Mouse (Mus musculus): ENCODE results near the gene Mylk. TPM values are rescaled to one million over a fixed set of nuclear protein-coding genes. Genes with fewer than 3 reads are reported as not detected.

Gene Mylk
- polyA plus RNA-seq, 1 experiment from 2014 or later = 562 TPM

- no peak for ATAC-seq
- 42% methylated on average over 2 of the region's 2 CpGs for WGBS
- H3K27me3 ChIP-seq (replicated peaks; ENCODE audit: control insufficient read depth, insufficient read depth, low read length) = no peaks in the 10 kb centered on the region
- peaks cover 87% of the 10 kb centered on the region for H3K36me3 ChIP-seq (ENCODE audit: control insufficient read depth, insufficient read depth)
- no peak overlapping the region for H3K4me3 ChIP-seq (ENCODE audit: low read depth, low read length)
- no peak overlapping the region for H3K9ac ChIP-seq (ENCODE audit: low read depth, low read length)
- TF ChIP-seq CTCF (IDR thresholded peaks at IDR 0.05; ENCODE audit: low read depth) = peak; percentile 65
- H3K4me1 ChIP-seq (replicated peaks; ENCODE audit: control insufficient read depth, insufficient read depth, low read length) = no peaks in the 10 kb centered on the region; the same call in 1 of the 2 replicates
- H3K4me2 ChIP-seq (replicated peaks; ENCODE audit: low read depth) = no peak overlapping the region
- H3K9me3 ChIP-seq (ENCODE audit: control insufficient read depth) = no peaks in the 10 kb centered on the region
- H3K27ac ChIP-seq (ENCODE audit: low read depth, low read length) = no peak overlapping the region
These were observed 230.5 kb downstream of the Mylk start for GRCm38 (mm10) chr16:34975544-34975943.

GRCm38 (mm10) chr16:34976630-34977029 is 231.6 kb downstream of the Mylk start:
- 81% methylated on average over 13 of the region's 13 CpGs for WGBS
- peaks cover 86% of the 10 kb centered on the region for H3K36me3 ChIP-seq (ENCODE audit: control insufficient read depth, insufficient read depth)
- no peak overlapping the region for H3K4me3 ChIP-seq (ENCODE audit: low read depth, low read length)

GRCm38 (mm10) chr16:34978018-34978417 is 233.0 kb downstream of the Mylk start:
- H3K9me3 ChIP-seq (ENCODE audit: control insufficient read depth) = no peaks in the 10 kb centered on the region
- no peak for ATAC-seq
- TF ChIP-seq CTCF (IDR thresholded peaks at IDR 0.05; ENCODE audit: low read depth) = no peak
- 92% methylated on average over 7 of the region's 7 CpGs for WGBS
- H3K4me3 ChIP-seq (ENCODE audit: low read depth, low read length) = no peak overlapping the region
- no peak overlapping the region for H3K9ac ChIP-seq (ENCODE audit: low read depth, low read length)
- H3K36me3 ChIP-seq (ENCODE audit: control insufficient read depth, insufficient read depth) = peaks cover 93% of the 10 kb centered on the region
- H3K4me2 ChIP-seq (replicated peaks; ENCODE audit: low read depth) = no peak overlapping the region
- no peaks in the 10 kb centered on the region for H3K4me1 ChIP-seq (replicated peaks; ENCODE audit: control insufficient read depth, insufficient read depth, low read length)
- no peaks in the 10 kb centered on the region for H3K27me3 ChIP-seq (replicated peaks; ENCODE audit: control insufficient read depth, insufficient read depth, low read length)
- H3K27ac ChIP-seq (ENCODE audit: low read depth, low read length) = no peak overlapping the region

More at GRCm38 (mm10) chr16:34976630-34977029, 231.6 kb downstream of the Mylk start:
- peak; percentile 79 for TF ChIP-seq CTCF (IDR thresholded peaks at IDR 0.05; ENCODE audit: low read depth)
- H3K9ac ChIP-seq (ENCODE audit: low read depth, low read length) = no peak overlapping the region
- no peaks in the 10 kb centered on the region; the same call in 1 of the 2 replicates for H3K4me1 ChIP-seq (replicated peaks; ENCODE audit: control insufficient read depth, insufficient read depth, low read length)
- no peak for ATAC-seq
- no peak overlapping the region for H3K27ac ChIP-seq (ENCODE audit: low read depth, low read length)
- H3K9me3 ChIP-seq (ENCODE audit: control insufficient read depth) = no peaks in the 10 kb centered on the region
- H3K4me2 ChIP-seq (replicated peaks; ENCODE audit: low read depth) = no peak overlapping the region
- H3K27me3 ChIP-seq (replicated peaks; ENCODE audit: control insufficient read depth, insufficient read depth, low read length) = no peaks in the 10 kb centered on the region

GRCm38 (mm10) chr16:34981009-34981408 is 236.0 kb downstream of the Mylk start:
- Histone ChIP-seq H3K4me1 (replicated peaks; ENCODE audit: control insufficient read depth, insufficient read depth, low read length) (peaks cover 5% of the 10 kb centered on the region; the same call in 1 of the 2 replicates), H3K36me3 (ENCODE audit: control insufficient read depth, insufficient read depth) (peaks cover 78% of the 10 kb centered on the region), H3K9ac (ENCODE audit: low read depth, low read length) (no peak overlapping the region), H3K4me2 (replicated peaks; ENCODE audit: low read depth) (no peak overlapping the region), H3K9me3 (ENCODE audit: control insufficient read depth) (no peaks in the 10 kb centered on the region), H3K27ac (ENCODE audit: low read depth, low read length) (no peak overlapping the region), H3K4me3 (ENCODE audit: low read depth, low read length) (no peak overlapping the region), H3K27me3 (replicated peaks; ENCODE audit: control insufficient read depth, insufficient read depth, low read length) (no peaks in the 10 kb centered on the region)
- no peak for ATAC-seq
- 70% methylated on average over 7 of the region's 7 CpGs for whole genome bisulfite sequencing
- TF ChIP-seq CTCF (IDR thresholded peaks at IDR 0.05; ENCODE audit: low read depth) = no peak

DNA sequence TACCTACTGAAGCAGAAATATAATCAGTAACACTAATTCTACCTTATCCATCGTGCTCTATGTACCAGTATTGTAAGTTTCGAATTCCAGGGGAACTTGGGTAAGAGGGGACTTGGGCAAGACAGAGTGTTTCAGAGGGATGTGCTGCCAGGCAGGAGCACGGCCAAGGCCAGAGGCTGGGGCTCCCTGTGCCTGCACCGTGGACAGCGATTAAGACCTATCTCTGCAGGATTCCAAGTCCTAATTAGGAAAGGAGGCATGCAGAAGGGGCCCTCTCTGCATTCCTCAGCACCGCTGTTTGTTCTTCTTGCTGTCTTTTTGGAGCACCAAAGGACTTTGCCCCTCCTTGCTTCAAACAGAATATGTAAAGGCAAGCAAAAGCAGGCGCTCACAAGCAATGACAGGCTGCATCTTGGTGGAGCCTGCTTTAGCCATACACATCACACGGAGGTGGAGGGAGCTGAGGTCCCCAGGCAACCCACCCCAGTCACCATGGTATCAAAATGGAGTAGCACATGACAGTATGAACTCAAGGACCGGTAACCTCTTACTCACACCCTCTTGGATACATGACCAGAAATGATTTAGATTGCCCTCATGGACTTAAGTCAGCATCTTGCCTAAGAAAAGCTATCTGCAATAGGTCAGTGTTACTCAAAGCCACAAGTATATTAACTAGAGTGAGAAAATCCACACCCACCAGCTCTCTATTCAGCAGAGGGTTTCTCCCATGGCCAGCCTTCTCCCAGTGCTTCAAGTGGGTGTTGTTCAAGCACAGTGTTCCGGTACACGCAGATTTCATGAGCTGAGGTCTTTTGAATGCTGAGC is 239.4 kb downstream of the Mylk start:
- TF ChIP-seq CTCF (IDR thresholded peaks at IDR 0.05; ENCODE audit: low read depth) = no peak
- no peaks in the 10 kb centered on the region for H3K27me3 ChIP-seq (replicated peaks; ENCODE audit: control insufficient read depth, insufficient read depth, low read length)
- H3K36me3 ChIP-seq (ENCODE audit: control insufficient read depth, insufficient read depth) = peaks cover 77% of the 10 kb centered on the region
- no peaks in the 10 kb centered on the region for H3K9me3 ChIP-seq (ENCODE audit: control insufficient read depth)
- peak; percentile 6; the same call in 1 of the 2 replicates for ATAC-seq
- H3K27ac ChIP-seq (ENCODE audit: low read depth, low read length) = peak overlapping the region; percentile 50
- peaks cover 6% of the 10 kb centered on the region; the same call in 1 of the 2 replicates for H3K4me1 ChIP-seq (replicated peaks; ENCODE audit: control insufficient read depth, insufficient read depth, low read length)
- H3K4me3 ChIP-seq (ENCODE audit: low read depth, low read length) = no peak overlapping the region
- H3K4me2 ChIP-seq (replicated peaks; ENCODE audit: low read depth) = no peak overlapping the region
- H3K9ac ChIP-seq (ENCODE audit: low read depth, low read length) = no peak overlapping the region
- WGBS = 39% methylated on average over 11 of the region's 11 CpGs

GRCm38 (mm10) chr16:34985031-34985346 is 240.0 kb downstream of the Mylk start:
- no peak for ATAC-seq
- Histone ChIP-seq H3K9ac (ENCODE audit: low read depth, low read length) (no peak overlapping the region), H3K27ac (ENCODE audit: low read depth, low read length) (peak overlapping the region; percentile 50; the same call in 1 of the 2 replicates), H3K36me3 (ENCODE audit: control insufficient read depth, insufficient read depth) (peaks cover 72% of the 10 kb centered on the region), H3K27me3 (replicated peaks; ENCODE audit: control insufficient read depth, insufficient read depth, low read length) (no peaks in the 10 kb centered on the region), H3K4me3 (ENCODE audit: low read depth, low read length) (no peak overlapping the region), H3K4me2 (replicated peaks; ENCODE audit: low read depth) (no peak overlapping the region), H3K4me1 (replicated peaks; ENCODE audit: control insufficient read depth, insufficient read depth, low read length) (peaks cover 6% of the 10 kb centered on the region; the same call in 1 of the 2 replicates), H3K9me3 (ENCODE audit: control insufficient read depth) (no peaks in the 10 kb centered on the region)
- WGBS = 68% methylated on average over 2 of the region's 2 CpGs
- TF ChIP-seq CTCF (IDR thresholded peaks at IDR 0.05; ENCODE audit: low read depth) = no peak

All from intestine, postnatal 0 days (tissue).